Mouse (Mus musculus) kidney, adult 2 months (tissue): ENCODE measurements around the gene Olfr1220.

Experiments
- CTCF ChIP-seq: fragments of 200-500 bp; conservative IDR thresholded peaks from 2 replicates; pipeline ENCODE4 v1.5.1; 2011; ENCODE audit warnings: low read depth, mild to moderate bottlenecking, control low read depth, low read length, moderate library complexity, mixed read lengths; ENCODE audit not compliant: insufficient read depth, insufficient read length
- POLR2A ChIP-seq: fragments of 200-500 bp; IDR thresholded peaks from one replicate; pipeline ENCODE4 v1.6.1; 2011; ENCODE audit warnings: low read depth, low read length, control low read depth

- TF ChIP-seq POLR2A = no peak
- TF ChIP-seq CTCF = no peak
Measured at GRCm38 (mm10) chr2:89117183-89117582, 10.5 kb upstream of the Olfr1220 start, which contains the start of gene Olfr1221.
